Mouse (Mus musculus): ENCODE measurements at regions not wholly inside any gene's neighbourhood (a gene's known extent, or its start where the extent isn't known, plus 50 kb on each side); places are given as distances from the start of the nearest gene placed in this dataset.

DNA sequence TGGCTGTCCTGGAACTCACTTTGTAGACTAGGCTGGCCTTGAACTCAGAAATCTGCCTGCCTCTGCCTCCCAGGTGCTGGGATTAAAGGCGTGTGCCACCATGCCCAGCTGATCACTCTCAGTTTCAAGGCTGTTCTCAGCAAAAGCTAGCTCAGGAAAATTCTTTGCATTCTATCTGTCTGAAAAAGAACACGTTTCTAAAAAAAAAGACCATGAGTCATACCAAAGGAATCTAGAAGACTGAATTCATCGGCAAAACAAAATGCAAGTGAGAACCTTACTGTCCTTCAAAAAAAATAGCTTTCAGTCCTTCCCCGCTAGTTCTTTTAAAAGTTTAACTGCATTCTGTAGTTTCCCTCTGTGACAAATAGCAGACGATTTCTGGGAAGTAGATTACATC is 596.3 kb upstream of the Syt1 start:
- H3K27ac ChIP-seq (ENCODE audit: low read depth, low read length) = no peak overlapping the region
- no peak overlapping the region for H3K4me3 ChIP-seq (ENCODE audit: low read depth, low read length)
- H3K36me3 ChIP-seq (ENCODE audit: control insufficient read depth, insufficient read depth, low read length) = no peaks in the 10 kb centered on the region
- H3K9me3 ChIP-seq (replicated peaks; ENCODE audit: control insufficient read depth, low read length) = no peaks in the 10 kb centered on the region
- WGBS (ENCODE audit: insufficient replicate concordance) = 54% methylated on average over 5 of the region's 5 CpGs
- no peaks in the 10 kb centered on the region for H3K4me1 ChIP-seq (ENCODE audit: control insufficient read depth, insufficient read depth, low read length)
- no peak overlapping the region for H3K4me2 ChIP-seq
- H3K27me3 ChIP-seq (ENCODE audit: control insufficient read depth, insufficient read depth, low read length) = no peaks in the 10 kb centered on the region
- H3K9ac ChIP-seq (ENCODE audit: low read depth, low read length) = no peak overlapping the region
- no peak for ATAC-seq (replicated peaks; ENCODE audit: insufficient number of reproducible peaks, low FRiP score, low TSS enrichment)

DNA sequence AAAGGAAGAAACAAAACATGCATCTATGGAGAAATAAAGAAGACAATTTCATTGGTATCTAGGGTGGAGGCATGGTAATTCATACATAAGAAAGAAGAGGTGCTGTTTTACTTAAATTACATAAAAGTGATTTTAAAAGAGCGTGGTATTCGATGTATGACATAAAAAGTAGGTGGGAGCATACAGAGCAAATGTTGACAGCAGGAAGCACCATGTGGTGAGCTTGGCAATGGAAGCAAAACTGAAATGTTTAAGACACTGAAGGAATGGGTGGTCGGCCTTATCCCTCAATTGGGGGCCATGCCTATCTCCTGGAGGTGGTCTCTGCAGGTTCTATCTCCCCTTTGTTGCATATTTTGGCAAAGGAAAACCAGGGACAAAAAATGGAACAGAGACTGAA is 592.5 kb upstream of the Syt1 start:
- no peak for ATAC-seq (replicated peaks; ENCODE audit: insufficient number of reproducible peaks, low FRiP score, low TSS enrichment)
- Histone ChIP-seq H3K27me3 (ENCODE audit: control insufficient read depth, insufficient read depth, low read length) (no peaks in the 10 kb centered on the region), H3K4me1 (ENCODE audit: control insufficient read depth, insufficient read depth, low read length) (no peaks in the 10 kb centered on the region), H3K27ac (ENCODE audit: low read depth, low read length) (no peak overlapping the region), H3K36me3 (ENCODE audit: control insufficient read depth, insufficient read depth, low read length) (no peaks in the 10 kb centered on the region), H3K9me3 (replicated peaks; ENCODE audit: control insufficient read depth, low read length) (no peaks in the 10 kb centered on the region), H3K9ac (ENCODE audit: low read depth, low read length) (no peak overlapping the region), H3K4me3 (ENCODE audit: low read depth, low read length) (no peak overlapping the region), H3K4me2 (no peak overlapping the region)
- 71% methylated on average over 3 of the region's 3 CpGs for WGBS (ENCODE audit: insufficient replicate concordance)

DNA sequence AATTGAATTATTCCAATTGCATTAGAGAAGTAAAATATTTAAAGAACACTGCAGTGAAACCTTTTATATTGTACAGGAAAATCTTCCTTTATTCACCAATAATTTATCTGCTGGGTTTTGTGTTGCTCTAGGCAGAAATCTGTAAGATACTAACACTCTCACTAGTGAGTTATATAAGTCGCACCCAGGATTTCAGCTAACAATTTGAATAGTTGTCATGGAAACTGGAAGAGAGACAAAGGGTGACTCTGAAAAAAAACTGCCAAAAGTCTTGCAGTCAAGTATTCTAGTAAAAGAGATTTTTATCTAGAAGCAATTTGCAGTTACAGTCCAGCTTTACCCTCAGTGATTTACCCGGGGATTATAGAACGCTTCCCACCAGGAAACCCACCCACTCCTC is 587.8 kb upstream of the Syt1 start:
- Histone ChIP-seq H3K4me1 (ENCODE audit: control insufficient read depth, insufficient read depth, low read length) (no peaks in the 10 kb centered on the region), H3K36me3 (ENCODE audit: control insufficient read depth, insufficient read depth, low read length) (no peaks in the 10 kb centered on the region), H3K27ac (ENCODE audit: low read depth, low read length) (no peak overlapping the region), H3K9me3 (replicated peaks; ENCODE audit: control insufficient read depth, low read length) (no peaks in the 10 kb centered on the region), H3K9ac (ENCODE audit: low read depth, low read length) (no peak overlapping the region), H3K27me3 (ENCODE audit: control insufficient read depth, insufficient read depth, low read length) (no peaks in the 10 kb centered on the region), H3K4me2 (no peak overlapping the region), H3K4me3 (ENCODE audit: low read depth, low read length) (no peak overlapping the region)
- WGBS (ENCODE audit: insufficient replicate concordance) = 71% methylated on average over 3 of the region's 3 CpGs
- no peak for ATAC-seq (replicated peaks; ENCODE audit: insufficient number of reproducible peaks, low FRiP score, low TSS enrichment)

DNA sequence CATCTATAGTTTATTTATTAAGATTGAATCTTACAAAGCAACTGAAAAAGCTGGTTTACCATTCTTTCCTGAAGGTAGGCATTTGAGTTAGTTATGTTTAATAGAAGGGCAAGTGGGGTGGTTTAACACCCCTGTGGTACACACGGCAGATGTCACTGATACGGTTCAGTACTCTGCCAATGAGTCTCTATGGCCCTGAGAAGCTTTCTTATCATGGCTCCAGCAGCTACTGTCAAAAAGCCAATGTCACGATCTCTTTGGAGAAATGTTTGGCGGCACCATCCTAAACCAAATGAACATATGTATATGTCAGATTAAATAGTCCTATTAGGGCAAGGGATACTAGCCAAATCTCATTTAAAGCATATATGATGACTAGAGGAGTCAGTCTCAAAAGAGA is 562.4 kb upstream of the Syt1 start:
- H3K9ac ChIP-seq (ENCODE audit: low read depth, low read length) = no peak overlapping the region
- no peak overlapping the region for H3K4me2 ChIP-seq
- H3K9me3 ChIP-seq (replicated peaks; ENCODE audit: control insufficient read depth, low read length) = no peaks in the 10 kb centered on the region
- H3K27me3 ChIP-seq (ENCODE audit: control insufficient read depth, insufficient read depth, low read length) = no peaks in the 10 kb centered on the region
- H3K4me1 ChIP-seq (ENCODE audit: control insufficient read depth, insufficient read depth, low read length) = no peaks in the 10 kb centered on the region
- no peak overlapping the region for H3K27ac ChIP-seq (ENCODE audit: low read depth, low read length)
- H3K4me3 ChIP-seq (ENCODE audit: low read depth, low read length) = no peak overlapping the region
- no peak for ATAC-seq (replicated peaks; ENCODE audit: insufficient number of reproducible peaks, low FRiP score, low TSS enrichment)
- WGBS (ENCODE audit: insufficient replicate concordance) = 86% methylated on average over 4 of the region's 4 CpGs
- H3K36me3 ChIP-seq (ENCODE audit: control insufficient read depth, insufficient read depth, low read length) = no peaks in the 10 kb centered on the region

DNA sequence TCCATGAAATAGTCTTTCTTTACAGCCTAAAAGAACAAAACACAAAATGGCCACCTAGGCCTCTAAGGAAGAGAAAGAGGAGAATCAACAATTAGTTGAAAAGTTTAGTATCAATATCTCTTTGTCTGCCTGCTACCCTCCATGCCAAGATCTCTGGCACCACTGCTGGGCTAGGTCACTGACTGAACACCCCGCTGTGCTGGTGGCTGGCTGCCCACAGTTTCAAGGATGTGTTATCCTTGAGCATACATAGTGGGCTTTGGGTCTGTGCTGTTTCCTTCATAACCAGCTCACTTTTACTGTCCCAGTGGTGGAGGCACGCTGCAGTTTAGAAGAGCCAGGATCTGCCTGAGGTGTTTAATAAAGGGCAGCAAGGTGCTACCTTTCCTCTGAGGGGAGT is 559.0 kb upstream of the Syt1 start:
- whole genome bisulfite sequencing (ENCODE audit: insufficient replicate concordance) = 79% methylated on average over 2 of the region's 2 CpGs
- Histone ChIP-seq H3K9ac (ENCODE audit: low read depth, low read length) (no peak overlapping the region), H3K36me3 (ENCODE audit: control insufficient read depth, insufficient read depth, low read length) (no peaks in the 10 kb centered on the region), H3K4me2 (no peak overlapping the region), H3K4me1 (ENCODE audit: control insufficient read depth, insufficient read depth, low read length) (no peaks in the 10 kb centered on the region), H3K4me3 (ENCODE audit: low read depth, low read length) (no peak overlapping the region), H3K27ac (ENCODE audit: low read depth, low read length) (no peak overlapping the region), H3K27me3 (ENCODE audit: control insufficient read depth, insufficient read depth, low read length) (no peaks in the 10 kb centered on the region), H3K9me3 (replicated peaks; ENCODE audit: control insufficient read depth, low read length) (no peaks in the 10 kb centered on the region)
- ATAC-seq (replicated peaks; ENCODE audit: insufficient number of reproducible peaks, low FRiP score, low TSS enrichment) = no peak

DNA sequence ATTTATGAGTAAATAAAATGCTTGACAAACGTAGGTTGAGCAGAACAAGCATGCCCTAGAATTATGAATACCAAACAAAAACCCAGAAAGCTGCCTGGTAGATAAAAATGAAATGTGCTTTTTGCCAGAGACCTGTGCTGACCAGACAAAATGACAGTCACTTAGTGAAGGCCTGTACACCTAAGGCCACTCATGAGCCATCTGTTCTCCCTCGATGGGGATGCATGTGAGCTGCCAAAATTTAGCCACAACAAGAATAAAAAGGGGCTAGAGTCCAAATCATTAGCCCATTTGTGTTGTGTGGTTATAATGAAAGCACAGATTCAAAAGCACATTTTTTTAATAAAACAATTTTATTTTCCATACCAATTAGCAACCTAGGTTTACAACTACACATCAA is 555.9 kb upstream of the Syt1 start:
- H3K27ac ChIP-seq (ENCODE audit: low read depth, low read length) = no peak overlapping the region
- no peaks in the 10 kb centered on the region for H3K9me3 ChIP-seq (replicated peaks; ENCODE audit: control insufficient read depth, low read length)
- WGBS (ENCODE audit: insufficient replicate concordance) = 76% methylated on average over 2 of the region's 2 CpGs
- H3K27me3 ChIP-seq (ENCODE audit: control insufficient read depth, insufficient read depth, low read length) = no peaks in the 10 kb centered on the region
- ATAC-seq (replicated peaks; ENCODE audit: insufficient number of reproducible peaks, low FRiP score, low TSS enrichment) = no peak
- H3K4me1 ChIP-seq (ENCODE audit: control insufficient read depth, insufficient read depth, low read length) = no peaks in the 10 kb centered on the region
- H3K4me2 ChIP-seq = no peak overlapping the region
- H3K36me3 ChIP-seq (ENCODE audit: control insufficient read depth, insufficient read depth, low read length) = no peaks in the 10 kb centered on the region
- no peak overlapping the region for H3K4me3 ChIP-seq (ENCODE audit: low read depth, low read length)
- no peak overlapping the region for H3K9ac ChIP-seq (ENCODE audit: low read depth, low read length)

DNA sequence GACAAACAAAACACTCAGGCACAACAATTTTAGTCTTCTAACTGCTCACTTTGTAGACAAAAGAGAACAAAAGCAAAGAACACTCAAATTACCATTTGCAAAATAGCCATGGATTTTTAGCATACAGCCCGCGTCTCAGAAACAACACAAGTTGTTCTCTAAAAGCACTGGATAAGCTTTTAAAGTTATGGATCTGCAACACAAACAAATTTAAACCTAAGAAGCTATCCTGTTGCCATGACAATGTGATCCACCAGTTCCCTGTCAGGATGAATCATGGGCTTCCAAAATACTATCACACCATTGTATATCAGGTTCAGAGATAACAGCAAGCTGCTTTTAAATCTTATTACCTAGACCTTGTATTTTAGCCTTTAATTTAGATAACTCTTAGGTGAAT is 550.9 kb upstream of the Syt1 start:
- 75% methylated on average over 2 of the region's 2 CpGs for WGBS (ENCODE audit: insufficient replicate concordance)
- H3K4me1 ChIP-seq (ENCODE audit: control insufficient read depth, insufficient read depth, low read length) = no peaks in the 10 kb centered on the region
- no peak overlapping the region for H3K9ac ChIP-seq (ENCODE audit: low read depth, low read length)
- H3K4me2 ChIP-seq = no peak overlapping the region
- H3K27me3 ChIP-seq (ENCODE audit: control insufficient read depth, insufficient read depth, low read length) = no peaks in the 10 kb centered on the region
- H3K36me3 ChIP-seq (ENCODE audit: control insufficient read depth, insufficient read depth, low read length) = no peaks in the 10 kb centered on the region
- H3K27ac ChIP-seq (ENCODE audit: low read depth, low read length) = no peak overlapping the region
- H3K9me3 ChIP-seq (replicated peaks; ENCODE audit: control insufficient read depth, low read length) = no peaks in the 10 kb centered on the region
- ATAC-seq (replicated peaks; ENCODE audit: insufficient number of reproducible peaks, low FRiP score, low TSS enrichment) = no peak
- no peak overlapping the region for H3K4me3 ChIP-seq (ENCODE audit: low read depth, low read length)

DNA sequence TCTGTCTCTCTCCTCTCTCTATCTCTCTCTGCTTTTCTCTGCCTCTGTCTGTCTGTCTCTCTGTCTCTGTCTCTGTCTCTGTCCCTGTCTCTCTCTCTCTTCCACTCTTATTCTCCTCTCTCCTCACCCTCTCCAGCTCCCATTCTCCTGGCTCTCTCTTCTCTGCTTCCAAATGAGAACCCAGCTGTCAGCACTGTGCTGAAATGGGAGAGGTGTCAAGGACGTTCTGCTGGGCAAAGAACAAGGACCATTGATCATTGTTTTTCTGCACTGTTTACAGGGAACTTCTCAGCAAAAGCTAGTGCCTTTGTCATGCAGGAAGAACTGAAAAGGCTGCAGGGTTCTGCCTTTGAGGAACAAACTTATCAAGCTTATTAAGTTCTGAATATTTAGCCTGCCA is 550.3 kb upstream of the Syt1 start:
- H3K27ac ChIP-seq (ENCODE audit: low read depth, low read length) = no peak overlapping the region
- no peaks in the 10 kb centered on the region for H3K9me3 ChIP-seq (replicated peaks; ENCODE audit: control insufficient read depth, low read length)
- H3K4me3 ChIP-seq (ENCODE audit: low read depth, low read length) = no peak overlapping the region
- no peak overlapping the region for H3K9ac ChIP-seq (ENCODE audit: low read depth, low read length)
- no peak for ATAC-seq (replicated peaks; ENCODE audit: insufficient number of reproducible peaks, low FRiP score, low TSS enrichment)
- 3% methylated on average over 1 of the region's 1 CpGs for WGBS (ENCODE audit: insufficient replicate concordance)
- H3K4me2 ChIP-seq = no peak overlapping the region
- no peaks in the 10 kb centered on the region for H3K4me1 ChIP-seq (ENCODE audit: control insufficient read depth, insufficient read depth, low read length)
- H3K27me3 ChIP-seq (ENCODE audit: control insufficient read depth, insufficient read depth, low read length) = no peaks in the 10 kb centered on the region
- no peaks in the 10 kb centered on the region for H3K36me3 ChIP-seq (ENCODE audit: control insufficient read depth, insufficient read depth, low read length)

DNA sequence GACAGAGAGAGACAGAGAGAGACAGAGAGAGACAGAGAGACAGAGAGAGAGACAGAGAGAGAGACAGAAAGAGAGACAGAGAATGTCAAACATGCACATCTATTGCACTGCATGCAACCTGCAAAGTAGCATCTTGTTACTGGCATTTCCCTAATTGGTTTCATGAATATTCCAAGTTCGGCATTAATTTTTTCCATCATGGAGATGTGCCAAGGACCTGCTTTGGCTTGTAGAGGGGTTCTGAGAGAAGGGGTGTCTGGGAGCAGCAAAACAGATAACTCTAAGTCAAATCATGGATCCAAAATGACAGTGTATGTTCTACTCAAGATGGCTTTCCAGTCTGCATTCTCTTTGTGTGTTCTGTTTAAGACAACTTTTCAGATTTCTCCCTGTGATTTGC is 532.5 kb upstream of the Syt1 start:
- Histone ChIP-seq H3K9ac (ENCODE audit: low read depth, low read length) (no peak overlapping the region), H3K27me3 (ENCODE audit: control insufficient read depth, insufficient read depth, low read length) (no peaks in the 10 kb centered on the region), H3K9me3 (replicated peaks; ENCODE audit: control insufficient read depth, low read length) (no peaks in the 10 kb centered on the region), H3K4me3 (ENCODE audit: low read depth, low read length) (no peak overlapping the region), H3K4me1 (ENCODE audit: control insufficient read depth, insufficient read depth, low read length) (no peaks in the 10 kb centered on the region), H3K27ac (ENCODE audit: low read depth, low read length) (no peak overlapping the region), H3K4me2 (no peak overlapping the region), H3K36me3 (ENCODE audit: control insufficient read depth, insufficient read depth, low read length) (no peaks in the 10 kb centered on the region)
- no peak for ATAC-seq (replicated peaks; ENCODE audit: insufficient number of reproducible peaks, low FRiP score, low TSS enrichment)
- WGBS (ENCODE audit: insufficient replicate concordance) = 87% methylated on average over 1 of the region's 1 CpGs
